14 mouse cellular contexts compared by ENCODE assay signal in genomic region chr15:93510690-93511336, GRCm38 (mm10).
DNase-seq lines count a peak whose midpoint lies in the region; ATAC-seq and TF ChIP-seq lines count a peak whose summit lies in the region.
"Had no signal": no experiment of that assay in that cellular context is flagged by ENCODE, and none has a peak within 500 bp of the region (broad histone marks: within the 10 kb centered on the region; RNA-seq: fewer than 3 reads in every experiment).

No protein-coding gene starts in this region.

- H3K27ac ChIP-seq in forebrain, postnatal 0 days (ENCODE audit: low read depth, low read length): no peak overlapping the region
- peak overlapping the region; percentile 70 for H3K27ac ChIP-seq in midbrain, embryonic 13.5 days
- H3K27ac ChIP-seq: liver, embryonic 13.5 days had no signal

- H3K4me1 ChIP-seq in forebrain, postnatal 0 days (ENCODE audit: insufficient read depth): no peaks in the 10 kb centered on the region; the same call in 1 of the 2 replicates
- H3K4me1 ChIP-seq in midbrain, embryonic 13.5 days (replicated peaks): peaks cover 19% of the 10 kb centered on the region

- H3K9ac ChIP-seq in forebrain, postnatal 0 days: no peak overlapping the region
- no peak overlapping the region for H3K9ac ChIP-seq in midbrain, embryonic 13.5 days (replicated peaks)
- H3K9ac ChIP-seq: liver, embryonic 13.5 days had no signal

- peak; percentile 26 to 44 for DNase-seq in kidney, postnatal 4 days
- DNase-seq in kidney, postnatal 36 days: no peak
- peak; percentile 23 for DNase-seq in forebrain, postnatal 0 days
- DNase-seq in retina, postnatal 1 day: peak; percentile 55
- no peak for DNase-seq in adrenal gland, postnatal 14 days
- DNase-seq in thymus, postnatal 0 days (ENCODE audit: low spot score): no peak
- DNase-seq: adrenal gland, postnatal 36 days; cerebellum, postnatal 10 days; heart, postnatal 4 days; liver, embryonic 13.5 days had no signal

- no peaks in the 10 kb centered on the region for H3K9me3 ChIP-seq in forebrain, postnatal 0 days (ENCODE audit: low read length)
- H3K9me3 ChIP-seq in midbrain, embryonic 13.5 days: no peaks in the 10 kb centered on the region
- H3K9me3 ChIP-seq: liver, embryonic 13.5 days had no signal

- 29% methylated on average over 12 of the region's 12 CpGs for WGBS in forebrain, postnatal 0 days
- WGBS in midbrain, embryonic 13.5 days: 31% methylated on average over 12 of the region's 12 CpGs

- H3K4me3 ChIP-seq in forebrain, postnatal 0 days (ENCODE audit: low read depth, low read length): no peak overlapping the region
- no peak overlapping the region for H3K4me3 ChIP-seq in midbrain, embryonic 13.5 days (replicated peaks)
- H3K4me3 ChIP-seq: erythroblast, embryonic 14.5 days; liver, embryonic 13.5 days had no signal

- H3K4me2 ChIP-seq in forebrain, postnatal 0 days (ENCODE audit: low read depth): 0 out of 2 replicates have a peak overlapping the region, but pooled peaks have one; percentile 5
- no peak overlapping the region; the same call in 1 of the 2 replicates for H3K4me2 ChIP-seq in midbrain, embryonic 13.5 days (replicated peaks)
- H3K4me2 ChIP-seq: liver, embryonic 13.5 days had no signal

- H3K36me3 ChIP-seq in forebrain, postnatal 0 days (ENCODE audit: insufficient read depth): no peaks in the 10 kb centered on the region
- 0 out of 2 replicates have a peak, but pooled peaks cover 9% of the 10 kb centered on the region for H3K36me3 ChIP-seq in midbrain, embryonic 13.5 days

- H3K27me3 ChIP-seq in forebrain, postnatal 0 days (ENCODE audit: insufficient read depth, low read length): no peaks in the 10 kb centered on the region
- H3K27me3 ChIP-seq in midbrain, embryonic 13.5 days: peaks cover 13% of the 10 kb centered on the region
- H3K27me3 ChIP-seq: liver, embryonic 13.5 days; Patski had no signal

- TF ChIP-seq CTCF in forebrain, postnatal 0 days (IDR thresholded peaks at IDR 0.05; ENCODE audit: low read depth): no peak

- peak; percentile 54 for ATAC-seq in forebrain, postnatal 0 days
- peak; percentile 86 for ATAC-seq in midbrain, embryonic 13.5 days
- ATAC-seq: CD4-positive, CD25-positive, alpha-beta regulatory T cell, adult 4 months; Patski had no signal

Comparison
In these comparisons a context has a peak if more than half of its experiments do, and no peak if none do; other contexts are left out.
1. DNase-seq: peak in kidney, postnatal 4 days (2 of 2), forebrain, postnatal 0 days (single experiment) and retina, postnatal 1 day (single experiment); none in kidney, postnatal 36 days (0 of 2), adrenal gland, postnatal 14 days (single experiment) and thymus, postnatal 0 days (single experiment).